Mouse (Mus musculus) T-cell, adult 2 months (primary cell): Measurements from ENCODE around the gene Tiam2.

ENCODE experiments used
- DNase-seq: peaks from one replicate; pipeline ENCODE4 v3.0.0; 2022; ENCODE audit warnings: low spot score

Tiam2 gene

GRCm38 (mm10) chr17:3498580-3498979 is 172.2 kb downstream of the Tiam2 start:
- DNase-seq: no peak

- no peak for DNase-seq
Observed at GRCm38 (mm10) chr17:3499468-3499867, 173.1 kb downstream of the Tiam2 start.

DNA sequence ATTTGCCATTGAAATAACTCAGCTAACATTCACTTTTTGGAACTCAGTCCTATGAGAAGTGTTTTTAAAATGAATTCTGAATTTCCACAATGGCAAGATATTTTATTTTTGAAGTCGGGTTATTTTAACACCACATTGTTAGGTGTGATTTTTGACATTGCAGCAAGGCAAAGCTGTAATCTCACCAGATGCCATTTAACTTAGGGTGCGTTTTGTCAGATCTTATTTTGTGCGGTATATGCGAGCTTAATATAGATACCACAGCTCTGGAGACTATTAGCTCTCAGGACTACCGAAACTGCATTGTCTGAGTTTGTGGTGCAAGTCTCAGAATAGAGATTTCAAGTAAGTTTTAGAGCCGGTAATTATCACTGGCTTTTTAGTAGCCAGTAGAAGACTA is 173.7 kb downstream of the Tiam2 start:
- no peak for DNase-seq

- DNase-seq: no peak
Observed at GRCm38 (mm10) chr17:3500936-3501335, 174.6 kb downstream of the Tiam2 start.

DNA sequence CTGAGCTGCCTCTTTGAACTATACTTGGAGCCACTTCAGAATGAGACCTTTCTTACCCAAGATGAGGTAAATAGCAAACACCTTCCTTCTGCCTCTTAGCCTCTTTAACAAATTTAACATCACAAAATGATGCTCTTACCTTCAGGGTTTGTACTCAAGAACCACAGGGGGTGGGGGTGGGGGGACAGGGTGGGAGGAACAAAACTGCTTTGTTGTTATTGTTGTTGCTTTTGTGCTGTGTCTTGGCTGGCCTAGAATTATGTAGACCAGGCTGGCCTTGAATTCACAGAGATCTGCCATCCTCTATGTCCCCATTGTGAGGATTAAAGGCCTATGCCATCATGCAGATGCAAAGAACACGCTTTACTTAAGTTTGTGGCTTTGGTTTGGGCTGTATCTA is 179.3 kb downstream of the Tiam2 start:
- DNase-seq: no peak

DNA sequence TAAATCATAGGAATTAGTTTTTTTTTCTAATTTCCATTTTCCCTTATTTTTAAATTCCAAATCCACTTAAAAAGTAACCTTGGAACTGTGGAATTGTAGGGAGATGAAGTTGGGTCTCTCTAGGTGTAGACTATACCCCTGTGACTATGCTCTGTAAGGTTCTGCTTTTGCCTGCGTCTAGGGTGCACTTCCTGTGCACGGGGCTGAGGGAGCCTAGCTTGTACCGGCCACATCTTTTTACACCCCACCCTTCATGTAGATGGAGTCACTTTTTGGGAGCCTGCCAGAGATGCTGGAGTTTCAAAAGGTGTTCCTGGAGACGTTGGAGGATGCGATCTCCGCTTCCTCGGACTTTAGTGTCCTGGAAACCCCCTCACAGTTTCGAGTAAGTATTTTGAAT is 180.1 kb downstream of the Tiam2 start:
- DNase-seq: no peak

DNA sequence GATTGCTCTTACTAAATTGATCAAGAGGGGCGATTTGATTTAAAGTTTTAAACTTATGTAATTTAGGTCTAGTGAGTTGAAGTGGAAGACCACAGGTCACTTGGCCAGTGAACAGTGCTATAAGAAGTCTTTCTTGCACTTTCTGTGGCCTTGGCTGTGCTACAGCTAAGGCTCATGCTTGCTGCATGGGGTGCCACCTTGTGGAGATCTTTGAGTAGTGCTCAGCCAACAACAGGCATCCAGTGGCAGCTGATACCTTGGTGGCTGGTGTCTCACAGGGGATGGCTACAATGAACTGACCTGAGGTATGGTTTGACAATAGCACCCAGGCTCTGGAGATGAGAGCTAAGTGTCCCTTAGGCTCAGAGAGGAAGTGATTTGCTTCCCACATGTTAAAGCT is 183.5 kb downstream of the Tiam2 start:
- DNase-seq: peak; percentile 26

DNA sequence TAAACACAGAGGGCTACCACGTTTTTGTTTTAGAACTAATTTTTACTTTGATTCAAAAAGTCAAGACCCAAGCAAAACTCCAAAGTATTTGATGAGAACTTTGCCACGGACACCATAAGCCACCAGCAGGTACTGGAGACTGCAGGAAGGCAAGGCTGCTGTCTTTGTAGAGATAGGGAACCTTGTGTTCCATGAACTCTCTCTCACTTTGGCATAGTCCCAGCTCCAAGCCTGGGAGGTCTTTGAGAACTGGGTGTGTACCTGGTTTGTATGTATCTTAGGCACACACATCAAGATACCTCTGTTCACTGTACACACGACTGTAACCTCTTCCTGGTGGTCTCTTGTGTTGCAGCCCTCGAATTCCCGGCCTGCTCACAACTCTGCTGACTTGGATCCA is 187.9 kb downstream of the Tiam2 start:
- DNase-seq: no peak

GRCm38 (mm10) chr17:3515851-3516250 is 189.5 kb downstream of the Tiam2 start:
- no peak for DNase-seq

DNA sequence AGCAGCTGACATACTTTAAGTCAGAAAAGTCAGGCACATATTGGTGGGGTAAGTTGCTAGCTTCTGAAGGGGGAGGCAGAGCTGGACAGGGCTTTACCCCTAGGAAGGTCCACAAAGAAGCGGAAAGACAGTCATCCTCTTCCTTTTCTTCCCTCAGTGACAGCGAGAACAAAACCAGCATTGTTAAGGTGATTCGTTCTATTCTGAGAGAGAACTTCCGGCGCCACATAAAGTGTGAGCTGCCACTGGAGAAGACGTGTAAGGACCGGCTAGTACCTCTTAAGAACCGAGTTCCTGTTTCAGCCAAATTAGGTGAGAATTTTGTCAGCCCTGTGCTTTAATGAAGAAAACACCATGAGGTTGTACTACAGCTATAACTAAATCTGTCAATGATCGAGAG is 190.0 kb downstream of the Tiam2 start:
- DNase-seq: no peak

DNA sequence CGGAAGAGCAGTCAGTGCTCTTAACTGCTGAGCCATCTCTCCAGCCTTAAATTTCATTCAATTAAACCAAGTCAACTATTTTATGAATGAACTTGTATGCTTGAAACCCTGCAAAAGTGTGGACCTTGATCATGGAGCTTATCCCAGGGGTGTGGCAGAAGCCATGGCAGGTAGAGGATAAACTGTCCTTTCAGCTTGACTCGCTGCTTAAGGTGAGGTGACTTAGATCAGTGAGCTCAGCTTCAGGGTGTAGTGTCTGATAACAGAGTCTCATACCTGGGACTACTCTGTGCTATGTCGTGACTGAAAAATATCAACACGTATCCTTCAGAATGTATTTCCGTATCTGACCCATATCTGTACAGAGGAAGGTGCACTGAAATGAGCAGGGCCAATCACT is 194.0 kb downstream of the Tiam2 start:
- no peak for DNase-seq

DNA sequence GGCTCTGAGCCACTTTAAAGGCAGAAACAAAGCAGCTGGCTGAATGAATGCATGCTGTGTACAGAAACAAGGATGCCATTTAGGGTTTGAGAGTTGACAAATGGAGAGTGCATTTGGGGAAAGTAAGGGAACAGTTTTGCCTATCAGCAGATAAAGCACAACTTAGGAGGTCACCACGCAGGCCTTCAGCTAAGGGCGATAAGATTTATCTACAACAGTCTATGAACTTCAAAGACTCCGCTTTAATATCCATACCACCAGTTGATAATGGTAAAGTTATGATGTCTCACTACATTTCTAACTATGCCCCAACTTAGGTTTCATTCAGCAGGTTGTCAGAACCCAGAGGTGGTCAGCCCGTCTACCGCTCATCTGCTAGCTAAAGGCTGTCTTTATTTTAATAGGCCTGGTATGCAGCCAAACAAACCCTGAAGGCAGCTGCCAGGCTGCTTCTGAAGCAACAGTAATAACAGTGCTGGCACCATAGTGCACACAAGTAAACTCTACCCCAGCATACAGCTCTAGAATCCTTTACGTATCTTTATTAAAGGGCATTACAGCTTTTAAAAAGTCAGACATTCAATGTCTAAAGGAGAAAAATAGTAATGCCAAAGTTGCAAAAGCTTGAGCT is 201.6 kb downstream of the Tiam2 start:
- no peak for DNase-seq

DNA sequence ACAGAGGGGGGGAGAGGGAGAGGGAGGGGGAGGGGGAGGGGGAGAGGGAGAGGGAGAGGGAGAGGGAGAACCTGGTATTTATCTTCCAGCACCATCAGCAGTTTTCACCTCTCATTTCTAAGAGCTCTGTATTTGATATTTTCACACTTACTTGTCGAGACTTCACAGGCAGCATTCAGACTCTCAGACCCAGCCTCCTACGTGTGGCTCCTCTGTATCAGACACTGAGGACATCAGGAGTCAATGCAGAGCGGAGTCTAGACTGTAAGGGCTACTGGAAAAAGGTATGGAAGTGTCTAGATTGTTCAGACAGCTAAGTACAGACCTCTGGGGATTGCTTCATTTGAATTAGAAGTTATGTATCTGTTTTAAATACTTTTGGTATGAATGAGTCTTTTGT is 203.2 kb downstream of the Tiam2 start:
- DNase-seq: no peak

DNA sequence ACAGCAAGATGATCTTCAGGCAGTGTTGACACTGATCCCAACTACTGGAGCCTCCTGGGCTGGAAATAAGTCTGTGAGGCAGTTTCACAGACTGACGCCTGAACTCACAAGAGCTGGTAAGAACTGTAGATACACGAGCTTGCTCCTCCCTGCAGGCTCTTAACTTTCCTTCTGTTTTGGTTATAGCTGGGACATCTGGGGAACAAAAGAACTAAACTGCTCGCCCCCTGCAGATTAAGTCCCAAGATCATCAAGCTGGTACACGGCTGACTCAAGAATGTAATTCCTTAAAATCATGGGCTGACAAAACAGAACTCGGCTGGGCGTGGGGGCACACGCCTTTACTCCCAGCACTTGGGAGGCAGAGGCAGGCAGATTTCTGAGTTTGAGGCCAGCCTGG is 204.2 kb downstream of the Tiam2 start:
- DNase-seq: no peak

- DNase-seq: no peak
Observed at GRCm38 (mm10) chr17:3531641-3532040, 205.3 kb downstream of the Tiam2 start.

DNA sequence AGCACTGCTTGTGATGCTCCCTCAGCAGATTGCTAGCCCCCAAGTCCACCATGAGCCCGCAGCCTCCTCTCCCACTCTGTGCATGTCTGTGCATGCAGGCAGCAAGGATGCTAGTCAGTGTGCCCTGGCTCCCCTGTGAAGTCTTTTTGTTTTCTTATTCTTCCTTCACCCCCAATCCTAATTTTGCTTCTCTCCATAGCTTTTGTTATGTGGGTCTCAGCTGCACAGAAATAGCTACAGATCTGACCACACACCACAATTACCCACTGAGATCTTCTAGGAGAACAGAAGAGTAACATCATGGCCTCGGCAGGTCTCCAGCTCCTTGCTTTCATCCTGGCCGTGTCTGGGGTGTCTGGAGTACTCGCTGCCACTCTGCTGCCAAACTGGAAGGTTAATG is 205.9 kb downstream of the Tiam2 start, which contains the start of gene Cldn20:
TSS of gene Cldn20 (plus strand) at position 301 of the 400 bp plus-strand sequence.
- no peak for DNase-seq

DNA sequence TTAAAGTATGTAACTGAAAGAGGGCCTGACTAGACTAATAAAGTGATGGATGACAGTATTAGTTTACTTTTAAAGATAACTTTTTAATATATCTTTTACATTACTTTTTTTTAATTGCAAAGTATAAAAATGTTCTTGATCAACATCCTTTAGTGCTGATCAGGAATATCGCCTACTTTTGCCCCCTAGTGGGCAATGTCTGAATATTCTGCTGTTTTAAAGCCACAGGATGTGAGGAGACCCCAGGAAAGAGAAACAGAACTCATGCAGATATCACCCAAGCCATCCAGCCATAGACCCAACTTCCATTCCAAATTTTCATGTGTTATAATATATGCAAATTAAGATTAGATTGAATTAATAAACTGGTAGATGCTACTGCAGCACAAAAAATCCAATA is 207.1 kb downstream of the Tiam2 start:
- peak; percentile 6 for DNase-seq

- DNase-seq: no peak
Observed at GRCm38 (mm10) chr17:3540304-3540703, 213.9 kb downstream of the Tiam2 start.

DNA sequence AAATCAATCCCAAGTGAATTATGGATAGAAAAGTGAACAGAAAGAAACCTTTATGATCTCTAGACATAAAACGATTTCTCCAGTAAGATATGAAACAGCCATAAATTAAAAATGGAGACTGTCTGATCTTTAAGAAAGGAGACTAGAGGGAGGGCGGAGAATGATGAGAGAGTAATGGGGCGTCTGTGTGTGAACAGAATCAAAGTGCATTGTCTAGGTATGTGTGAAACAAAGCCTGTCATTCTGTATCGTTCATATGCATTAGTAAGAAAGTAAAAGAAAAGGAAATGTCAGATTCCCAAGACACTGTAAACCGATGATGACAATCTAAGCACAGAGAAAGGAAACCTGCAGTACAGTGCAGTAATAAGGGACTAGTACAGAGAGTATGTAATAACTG is 214.7 kb downstream of the Tiam2 start:
- DNase-seq: no peak

DNA sequence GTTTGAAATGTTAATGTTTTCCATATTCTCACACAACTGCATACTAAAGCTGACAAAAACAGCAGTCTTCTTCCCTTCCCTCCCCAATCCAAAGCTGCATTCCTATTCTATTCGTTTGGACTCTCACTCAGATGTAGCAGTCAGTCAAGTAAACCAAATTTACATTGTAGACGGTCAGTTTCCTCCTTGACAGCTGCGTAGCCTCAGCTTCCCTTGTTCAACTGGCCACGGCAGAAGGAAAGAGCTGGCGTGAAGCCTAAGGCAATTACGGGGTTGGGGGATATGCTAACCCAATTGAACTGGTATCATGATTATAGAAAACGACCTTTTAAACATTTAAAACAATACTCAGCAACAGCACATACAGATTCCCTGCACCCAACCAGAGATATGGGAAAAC is 221.4 kb downstream of the Tiam2 start:
- DNase-seq: no peak

DNA sequence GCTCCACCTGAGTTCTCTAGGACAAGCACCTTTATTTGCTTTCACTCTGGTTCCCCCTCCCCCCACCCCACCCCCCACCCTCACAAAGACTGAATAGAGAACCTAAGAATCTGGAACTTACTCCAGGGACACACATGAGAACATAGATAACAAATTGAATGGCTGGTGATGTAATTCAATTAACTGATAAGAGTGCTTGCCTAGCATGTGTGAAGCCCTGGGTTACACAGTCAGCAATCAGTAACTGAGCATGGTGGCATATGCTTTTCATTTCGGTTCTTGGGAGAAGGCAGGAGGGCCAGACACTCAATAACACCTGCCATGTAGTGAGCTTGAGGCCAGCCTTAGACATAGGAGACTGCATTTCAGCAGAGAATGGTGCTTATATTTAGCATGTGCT is 229.9 kb downstream of the Tiam2 start:
- DNase-seq: no peak

- peak; percentile 98 for DNase-seq
Observed at GRCm38 (mm10) chr17:3557331-3558311, 231.2 kb downstream of the Tiam2 start, which contains the start of gene Tfb1m. Gene Tfb1m, minus strand, starts transcription at chr17:3557781.

DNA sequence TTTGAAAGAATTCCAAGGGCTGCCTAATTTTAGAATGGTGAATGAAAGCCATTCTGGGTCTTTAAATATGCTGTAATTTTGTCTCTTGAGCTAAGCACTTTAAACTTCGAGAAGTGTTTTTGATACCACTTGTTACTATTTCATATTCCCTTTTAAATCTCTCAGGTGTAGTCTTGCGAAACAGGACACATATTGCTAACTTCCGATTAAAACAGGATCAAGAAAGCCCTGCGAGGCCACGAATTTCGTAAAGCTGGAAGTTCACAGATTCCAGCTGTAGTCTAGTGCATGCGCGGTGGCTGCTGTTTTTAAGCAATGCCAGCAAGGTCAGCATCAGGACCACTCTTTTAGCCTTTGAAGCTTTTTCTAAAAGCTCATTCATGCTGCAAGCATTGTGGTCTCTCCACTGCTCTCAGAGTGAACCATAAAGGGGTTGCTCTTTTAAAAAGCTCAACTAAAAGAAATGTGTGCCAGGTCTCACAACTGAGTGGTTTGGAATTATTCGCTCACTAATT is 232.0 kb downstream of the Tiam2 start:
- DNase-seq: no peak
